ENCODE assay signal across 25 mouse cellular contexts in the genomic region with DNA sequence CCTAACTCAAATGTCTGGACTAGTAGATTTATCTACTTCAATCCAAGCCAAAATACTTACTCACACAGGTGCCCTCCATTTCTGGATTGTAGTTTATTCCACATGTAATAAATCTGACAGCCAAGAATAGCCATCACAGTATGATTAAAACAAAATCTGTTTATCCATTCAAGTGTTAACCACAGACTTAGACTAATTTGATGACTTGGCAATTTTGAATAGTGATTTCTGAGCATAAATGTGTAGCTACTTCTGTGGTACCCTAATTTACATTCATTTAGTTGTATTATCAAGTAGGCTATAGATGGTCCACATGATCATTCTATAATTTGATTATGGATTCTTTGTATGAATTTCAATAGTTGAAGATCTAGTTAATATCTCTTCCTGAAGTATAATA.
"Had no signal": no experiment of that assay in that cellular context is flagged by ENCODE, and none has a peak within 500 bp of the region (broad histone marks: within the 10 kb centered on the region; RNA-seq: fewer than 3 reads in every experiment).

No protein-coding gene starts in this region.

- DNase-seq: cerebellum, adult 9-10 months; cerebellum, adult 9-11 months; cerebellum, postnatal 10 days; cerebellum, postnatal 14 days; cerebellum, postnatal 25 days; cerebellum, postnatal 36 days; embryo, embryonic 11 days; forebrain, postnatal 0 days; gastrocnemius, adult 2 months; gastrocnemius, postnatal 10 days; gastrocnemius, postnatal 14 days; gastrocnemius, postnatal 25 days; gastrocnemius, postnatal 36 days; heart, adult 11 months; heart, adult 18-20 months; heart, adult 2 months had no signal

- H3K9ac ChIP-seq: embryonic facial prominence, embryonic 12.5 days; embryonic facial prominence, embryonic 13.5 days; embryonic facial prominence, embryonic 15.5 days; forebrain, embryonic 12.5 days; forebrain, embryonic 13.5 days; forebrain, embryonic 15.5 days; forebrain, postnatal 0 days had no signal

- H3K4me3 ChIP-seq: embryonic facial prominence, embryonic 10.5 days; embryonic facial prominence, embryonic 12.5 days; embryonic facial prominence, embryonic 13.5 days; embryonic facial prominence, embryonic 15.5 days; erythroblast, embryonic 14.5 days; forebrain, embryonic 10.5 days; forebrain, embryonic 12.5 days; forebrain, embryonic 13.5 days; forebrain, embryonic 15.5 days; gastrocnemius, adult 2 months; heart, adult 2 months had no signal

- H3K36me3 ChIP-seq: embryonic facial prominence, embryonic 10.5 days; embryonic facial prominence, embryonic 12.5 days; embryonic facial prominence, embryonic 13.5 days; embryonic facial prominence, embryonic 15.5 days; forebrain, embryonic 10.5 days; forebrain, embryonic 12.5 days; forebrain, embryonic 15.5 days had no signal

- H3K9me3 ChIP-seq: embryonic facial prominence, embryonic 10.5 days; embryonic facial prominence, embryonic 12.5 days; embryonic facial prominence, embryonic 13.5 days; embryonic facial prominence, embryonic 15.5 days; forebrain, embryonic 10.5 days; forebrain, embryonic 12.5 days; forebrain, embryonic 13.5 days; forebrain, embryonic 15.5 days had no signal

- H3K27me3 ChIP-seq: embryonic facial prominence, embryonic 12.5 days; embryonic facial prominence, embryonic 13.5 days; embryonic facial prominence, embryonic 15.5 days; forebrain, embryonic 12.5 days; forebrain, embryonic 13.5 days; forebrain, embryonic 15.5 days had no signal

- H3K4me2 ChIP-seq: embryonic facial prominence, embryonic 12.5 days; embryonic facial prominence, embryonic 13.5 days; embryonic facial prominence, embryonic 15.5 days; forebrain, embryonic 12.5 days; forebrain, embryonic 13.5 days; forebrain, embryonic 15.5 days had no signal

- H3K27ac ChIP-seq: embryonic facial prominence, embryonic 10.5 days; embryonic facial prominence, embryonic 12.5 days; embryonic facial prominence, embryonic 13.5 days; embryonic facial prominence, embryonic 15.5 days; forebrain, embryonic 10.5 days; forebrain, embryonic 12.5 days; forebrain, embryonic 13.5 days; forebrain, embryonic 15.5 days; gastrocnemius, adult 2 months; heart, adult 2 months had no signal

- H3K4me1 ChIP-seq: embryonic facial prominence, embryonic 10.5 days; embryonic facial prominence, embryonic 12.5 days; embryonic facial prominence, embryonic 13.5 days; embryonic facial prominence, embryonic 15.5 days; forebrain, embryonic 10.5 days; forebrain, embryonic 12.5 days; forebrain, embryonic 13.5 days; forebrain, embryonic 15.5 days had no signal
